Mouse (Mus musculus) erythroid progenitor cell, adult 5-6 weeks (primary cell): ENCODE measurements around the gene Cyp2t4. TPM values are rescaled to one million over a fixed set of nuclear protein-coding genes. Genes with fewer than 3 reads are reported as not detected.

ENCODE experiments used
- ATAC-seq: replicated peaks from 2 replicates; pipeline ENCODE4 v1.8.0; 2016; ENCODE audit warnings: moderate number of reproducible peaks, mild to moderate bottlenecking, moderate TSS enrichment, inconsistent platforms; ENCODE audit not compliant: poor library complexity, low FRiP score, severe bottlenecking
- total RNA-seq, 2 experiments: library from RNA; stranded (forward) in 1 of 2; stranded (reverse) in 1 of 2; fragments of 150-400 nt in 1 of 2; fragments of 186-747, 209-891 nt in 1 of 2; gene quantifications; 2 replicates each; pipeline versions ENCODE4 v1.2.3 to v1.2.4; 2015 to 2017; ENCODE audit warnings: low replicate concordance in 2 of 2

The Cyp2t4 gene
- total RNA-seq (2015; ENCODE audit: low replicate concordance) (not detected in 2 replicates), total RNA-seq (2017; ENCODE audit: low replicate concordance) (not detected in 2 replicates)

DNA sequence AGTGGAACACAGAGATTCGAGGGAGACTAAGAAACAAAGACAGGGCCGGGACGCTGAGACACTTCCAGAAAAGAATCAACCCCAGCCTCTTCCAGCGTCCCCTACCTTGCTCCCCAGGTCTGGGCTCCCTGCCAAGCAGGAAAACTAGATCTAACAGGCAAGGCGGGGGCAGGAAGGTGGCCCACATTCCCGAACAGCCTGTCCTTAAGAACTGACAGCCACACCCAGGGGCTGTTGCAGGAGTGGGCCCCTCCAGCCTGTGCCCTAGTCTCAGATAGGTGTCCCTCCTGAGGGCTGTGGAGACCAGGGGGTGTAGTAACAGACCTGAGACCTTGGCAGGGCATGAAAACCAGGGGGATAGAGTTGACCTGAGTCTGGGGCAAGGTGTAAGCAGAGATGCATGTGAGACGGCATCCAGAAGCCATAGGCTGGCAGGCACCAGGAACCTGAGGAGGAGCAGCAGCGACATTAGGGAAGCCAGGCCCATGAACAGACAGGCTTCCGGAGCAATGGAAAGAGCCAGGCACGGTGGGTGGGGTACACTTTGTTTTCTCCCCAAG is at the start of gene Cyp2t4:
Gene Cyp2t4, plus strand, starts transcription at position 510 of the 560 bp plus-strand sequence.
- ATAC-seq, result peak; percentile 43; the same call in 1 of the 2 replicates

- no peak for ATAC-seq
Observed at GRCm38 (mm10) chr7:27104882-27105281, 48.6 kb upstream of the Cyp2t4 start.

GRCm38 (mm10) chr7:27110327-27110726 is 43.2 kb upstream of the Cyp2t4 start:
- ATAC-seq, result no peak

DNA sequence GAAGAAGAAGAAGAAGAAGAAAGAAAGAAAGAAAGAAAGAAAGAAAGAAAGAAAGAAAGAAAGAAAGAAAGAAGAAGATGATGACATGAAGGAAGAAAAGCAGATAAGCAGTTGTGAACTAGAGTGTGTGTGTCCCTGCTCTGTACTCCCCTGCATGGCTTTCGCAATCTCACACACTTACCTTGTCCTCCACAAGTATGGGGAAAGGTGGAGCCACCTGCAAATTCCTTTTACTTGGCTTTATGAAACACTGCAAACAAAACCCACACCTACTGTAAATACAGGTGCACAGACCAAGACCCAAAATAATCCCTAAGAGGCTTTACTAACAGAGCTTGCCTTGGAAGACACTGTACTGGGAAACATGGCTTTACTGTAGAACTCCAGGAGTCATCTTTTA is 42.5 kb upstream of the Cyp2t4 start:
- no peak for ATAC-seq

DNA sequence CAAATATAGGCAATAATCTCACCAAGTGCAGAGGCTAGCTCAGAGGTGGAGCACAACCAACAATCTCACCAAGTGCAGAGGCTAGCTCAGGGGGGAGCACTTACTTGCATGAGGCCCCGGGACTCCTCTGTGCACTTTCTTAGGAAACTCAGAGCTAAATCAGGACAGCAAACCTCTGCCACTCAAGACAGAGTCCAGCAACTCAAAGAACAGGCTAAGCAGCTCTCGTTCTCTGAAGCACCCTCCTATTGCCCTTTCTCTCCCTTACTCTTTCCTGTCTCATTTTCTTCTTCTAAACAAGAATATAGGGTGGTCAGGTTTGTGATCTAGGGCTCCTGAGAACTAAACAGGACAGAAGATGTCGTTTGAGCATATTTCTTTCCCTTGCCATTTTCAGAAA is 41.5 kb upstream of the Cyp2t4 start:
- ATAC-seq, result no peak

DNA sequence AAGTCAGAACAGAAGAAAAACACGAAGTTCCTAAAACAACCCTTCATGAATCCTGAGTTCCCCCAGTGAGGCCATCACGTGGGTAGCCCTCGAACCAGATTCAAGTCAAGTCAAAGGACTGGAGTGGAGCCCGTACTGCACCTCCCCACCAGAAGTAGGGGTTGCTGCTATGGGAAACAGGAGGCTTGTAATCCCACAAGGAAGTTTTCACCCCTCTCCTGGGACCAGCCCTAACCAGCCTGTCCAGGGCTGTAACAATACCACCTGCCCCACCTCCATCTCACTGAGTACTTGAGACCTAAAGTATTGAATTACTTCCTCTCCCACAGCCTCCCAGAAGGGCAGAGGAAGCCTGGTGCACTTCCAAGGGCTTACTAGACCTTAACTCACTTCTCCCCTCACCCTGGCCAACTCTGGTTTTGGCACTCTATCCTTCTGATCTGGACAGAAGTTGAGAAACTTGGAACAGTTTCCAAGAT is 35.4 kb upstream of the Cyp2t4 start:
- ATAC-seq, result no peak

GRCm38 (mm10) chr7:27119676-27120075 is 33.8 kb upstream of the Cyp2t4 start, which contains the start of gene Cyp2f2:
Gene Cyp2f2 (plus strand): TSS chr7:27119909.
- ATAC-seq, result no peak

DNA sequence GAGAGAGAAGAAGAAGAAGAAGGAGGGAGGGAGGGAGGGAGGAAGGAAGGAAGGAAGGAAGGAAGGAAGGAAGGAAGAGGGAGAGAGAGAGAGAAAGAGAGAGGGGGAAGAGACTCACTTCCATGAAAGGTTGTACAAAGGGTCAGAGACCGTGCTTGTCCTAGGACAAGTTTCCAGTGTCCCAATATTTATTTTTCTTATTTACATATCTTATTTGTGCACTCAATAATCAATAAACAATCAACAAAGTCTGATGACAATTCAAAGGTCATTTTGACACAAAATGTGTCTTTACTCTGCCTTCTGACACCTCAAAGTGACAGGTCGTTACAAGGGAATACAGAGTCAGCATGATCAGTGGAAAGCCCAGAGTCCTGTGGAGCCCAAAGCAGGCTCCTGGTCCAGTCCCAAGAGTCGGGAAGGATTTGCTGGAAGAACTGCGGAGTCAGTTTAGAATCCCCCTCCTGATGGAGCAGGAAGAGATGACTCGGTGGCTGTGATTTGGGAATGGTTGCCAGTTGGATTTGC is 29.1 kb upstream of the Cyp2t4 start:
- ATAC-seq, result no peak

GRCm38 (mm10) chr7:27124969-27125368 is 28.5 kb upstream of the Cyp2t4 start:
- no peak for ATAC-seq

- no peak for ATAC-seq
Observed at GRCm38 (mm10) chr7:27128162-27128561, 25.4 kb upstream of the Cyp2t4 start.

- no peak for ATAC-seq
Observed at GRCm38 (mm10) chr7:27128946-27129345, 24.6 kb upstream of the Cyp2t4 start.

DNA sequence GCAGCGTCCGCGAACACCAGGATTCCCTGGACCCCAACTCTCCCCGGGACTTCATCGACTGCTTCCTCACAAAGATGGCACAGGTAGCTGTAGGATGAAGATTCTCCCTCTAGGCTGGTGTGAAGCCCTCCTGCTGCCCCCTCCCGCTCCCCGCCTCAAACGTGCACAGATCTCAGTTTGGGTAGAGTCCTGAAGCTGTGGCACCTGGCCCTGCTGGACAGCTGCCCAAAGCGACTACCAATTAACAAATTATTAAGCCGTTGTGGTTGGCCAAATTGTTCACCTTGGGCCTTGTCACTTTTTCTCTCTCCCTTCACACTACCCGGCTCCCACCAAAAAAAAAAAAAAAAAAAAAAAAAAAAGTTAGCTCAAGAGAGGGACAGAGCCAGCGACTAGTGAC is 23.7 kb upstream of the Cyp2t4 start:
- ATAC-seq, result no peak

GRCm38 (mm10) chr7:27130521-27131370 is 22.8 kb upstream of the Cyp2t4 start:
- ATAC-seq, result no peak

- ATAC-seq, result no peak
Observed at GRCm38 (mm10) chr7:27131387-27131786, 22.1 kb upstream of the Cyp2t4 start.

DNA sequence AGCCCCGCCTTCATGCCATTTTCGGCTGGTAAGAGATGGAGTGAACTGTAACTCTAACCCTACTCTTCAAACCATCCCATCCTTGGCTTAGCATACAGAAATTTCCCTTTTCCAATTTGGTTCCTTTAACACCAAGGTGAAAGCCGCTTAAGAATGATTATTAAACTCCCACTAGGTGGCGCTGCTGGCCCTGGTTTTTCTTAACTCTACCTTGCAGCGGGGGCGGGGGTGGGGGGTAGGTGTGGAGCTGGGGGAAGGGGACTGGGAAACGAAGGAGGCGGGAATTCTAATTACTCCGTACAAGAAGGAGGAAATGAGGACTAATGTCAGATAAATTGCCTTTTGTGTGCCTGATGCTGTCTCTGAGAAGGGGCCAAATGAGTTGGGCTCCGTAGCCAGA is 20.9 kb upstream of the Cyp2t4 start:
- no peak for ATAC-seq

DNA sequence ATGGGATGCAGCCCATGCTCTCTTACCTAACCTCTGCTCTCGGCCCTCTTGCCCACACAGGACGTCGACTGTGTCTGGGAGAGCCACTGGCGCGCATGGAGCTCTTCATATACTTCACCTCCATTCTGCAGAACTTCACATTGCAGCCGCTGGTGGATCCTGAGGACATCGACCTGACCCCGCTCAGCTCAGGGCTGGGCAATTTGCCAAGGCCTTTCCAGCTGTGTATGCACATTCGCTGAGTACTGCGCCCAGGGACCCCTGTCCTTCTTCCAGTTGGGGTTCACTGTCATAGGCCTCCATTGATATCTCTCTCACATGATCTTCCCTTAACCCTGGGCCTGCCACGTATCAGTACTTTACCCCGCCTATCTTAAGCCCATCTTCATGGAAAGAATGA is 20.4 kb upstream of the Cyp2t4 start:
- ATAC-seq, result no peak

- no peak for ATAC-seq
Observed at GRCm38 (mm10) chr7:27133757-27134156, 19.8 kb upstream of the Cyp2t4 start.

- no peak for ATAC-seq
Observed at GRCm38 (mm10) chr7:27136410-27136996, 17.0 kb upstream of the Cyp2t4 start.

DNA sequence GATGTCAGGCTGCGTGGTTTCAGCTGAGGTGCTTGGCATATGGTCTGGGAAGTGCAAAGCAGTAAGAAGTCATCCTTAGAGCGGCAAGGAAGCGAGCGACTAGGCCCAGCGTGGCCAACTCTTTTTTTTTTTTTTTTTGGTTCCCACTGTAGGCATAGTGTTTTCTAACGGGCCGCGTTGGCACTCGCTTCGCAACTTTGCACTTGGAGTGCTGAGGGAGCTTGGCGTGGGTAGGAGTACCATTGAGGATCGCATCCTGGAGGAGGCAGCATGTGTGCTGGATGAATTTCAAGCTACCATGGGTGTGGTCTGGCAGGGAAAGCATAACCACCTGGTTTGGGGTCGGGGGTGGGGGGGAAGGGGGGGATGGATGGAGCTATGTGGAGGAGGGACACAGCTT is 2.5 kb downstream of the Cyp2t4 start:
- no peak for ATAC-seq

- no peak for ATAC-seq
Observed at GRCm38 (mm10) chr7:27158171-27158570, 4.7 kb downstream of the Cyp2t4 start.

DNA sequence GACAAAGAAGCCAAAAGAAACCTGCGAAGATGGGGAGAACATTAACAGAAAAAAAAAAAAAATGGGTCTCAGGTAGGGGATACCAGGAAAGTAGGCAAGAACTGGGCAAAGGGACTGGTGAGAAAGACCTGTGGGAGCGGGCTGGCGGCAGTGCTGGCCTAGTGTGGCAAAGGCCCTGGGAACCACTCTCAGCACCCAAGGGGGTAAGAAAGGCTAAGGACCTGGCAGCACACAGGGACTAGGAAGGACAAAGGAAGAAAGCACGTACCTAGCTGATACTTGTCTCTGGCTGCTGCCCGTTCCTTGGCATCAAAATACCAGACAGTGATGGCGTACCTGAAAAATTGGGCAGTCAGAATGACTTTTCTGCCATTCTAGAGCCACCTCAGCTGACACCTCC is 5.7 kb downstream of the Cyp2t4 start:
- ATAC-seq, result no peak
